Mouse (Mus musculus): ENCODE measurements around the gene BC049762.

GRCm38 (mm10) chr11:51289564-51290041, 26.8 kb upstream of the BC049762 start, which contains the start of gene Col23a1:
- TF ChIP-seq CTCF (IDR thresholded peaks at IDR 0.05; ENCODE audit: low read depth): peak; percentile 98
- no peak for TF ChIP-seq EP300 (optimal IDR thresholded peaks at IDR 0.05)

All from stomach, postnatal 0 days (tissue).